Mouse (Mus musculus): Measurements from ENCODE around the gene Bicc1.
"Not testable (repeated sequence)": the region's sequence is repeated elsewhere in the genome, so short reads cannot be mapped to it uniquely, and the experiment has no call there.

Bicc1 gene

DNA sequence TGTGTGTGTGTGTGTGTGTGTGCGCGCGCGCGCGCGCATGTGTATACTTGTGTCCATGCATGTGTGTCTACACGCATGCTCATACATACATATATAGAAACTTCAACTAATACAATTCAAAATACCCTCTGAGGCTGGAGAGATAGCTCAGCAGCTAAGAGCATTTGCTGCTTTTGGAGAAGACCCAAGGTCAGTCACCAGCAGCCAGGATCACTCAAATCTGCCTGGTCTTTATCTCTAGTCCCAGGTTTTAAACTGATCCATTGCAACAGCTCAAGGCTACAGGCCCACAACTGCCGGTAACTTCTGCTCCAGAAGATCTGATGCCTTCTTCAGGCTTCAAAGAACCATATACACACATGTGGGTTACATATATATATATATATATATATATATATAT, 163.4 kb downstream of the Bicc1 start:
- no peak for DNase-seq (ENCODE audit: low spot score in 2 of 2)

DNA sequence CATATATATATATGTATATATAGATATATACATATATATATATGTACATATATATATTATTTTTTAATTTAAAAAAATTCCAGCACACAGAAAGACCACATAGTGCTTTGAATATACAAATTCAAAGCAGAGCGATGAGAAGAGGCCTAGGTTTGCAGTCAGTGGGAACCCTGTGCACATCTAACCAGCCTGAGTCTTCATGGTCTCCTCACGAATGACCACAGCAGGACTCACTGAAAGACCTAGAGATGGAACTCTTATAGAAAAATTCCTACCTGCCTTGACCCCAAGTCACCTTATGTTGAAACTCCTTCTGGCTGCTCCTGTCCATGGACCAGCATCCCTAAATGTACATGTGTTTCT, 165.4 kb downstream of the Bicc1 start:
- DNase-seq (ENCODE audit: low spot score in 2 of 2), result no peak

DNA sequence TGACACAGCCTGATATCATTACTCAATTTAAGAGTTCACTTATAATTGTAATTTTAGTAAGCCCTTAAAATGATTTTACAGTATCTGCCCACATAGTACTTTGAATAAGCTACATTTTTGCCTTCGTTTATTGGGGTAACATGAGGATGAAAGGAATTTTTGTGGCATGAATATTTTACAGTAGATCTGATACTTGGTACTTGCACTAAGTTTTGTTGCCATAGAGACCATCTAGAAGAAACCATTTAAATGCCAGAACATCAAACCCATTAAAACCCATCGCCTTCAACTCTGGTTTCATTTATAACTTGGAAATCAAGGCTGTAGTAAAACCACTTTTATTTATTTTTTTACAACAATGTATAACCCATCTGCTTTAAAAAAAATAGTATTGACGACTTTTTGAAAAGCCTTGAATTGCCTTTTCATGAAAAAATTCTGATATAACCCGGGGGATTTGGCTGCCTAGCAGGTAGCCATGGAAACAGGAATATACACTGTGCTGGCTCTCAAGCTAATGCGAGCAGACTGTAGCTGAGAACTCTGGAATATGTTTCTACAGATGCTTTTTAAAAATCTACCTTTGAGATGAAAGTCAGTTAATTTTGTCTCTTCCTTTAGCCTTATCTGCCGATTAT, 165.9 kb downstream of the Bicc1 start:
- no peak for DNase-seq (ENCODE audit: low spot score in 2 of 2)

GRCm38 (mm10) chr10:70987396-70987795, 172.1 kb downstream of the Bicc1 start:
- no peak for DNase-seq (ENCODE audit: low spot score in 2 of 2)

DNA sequence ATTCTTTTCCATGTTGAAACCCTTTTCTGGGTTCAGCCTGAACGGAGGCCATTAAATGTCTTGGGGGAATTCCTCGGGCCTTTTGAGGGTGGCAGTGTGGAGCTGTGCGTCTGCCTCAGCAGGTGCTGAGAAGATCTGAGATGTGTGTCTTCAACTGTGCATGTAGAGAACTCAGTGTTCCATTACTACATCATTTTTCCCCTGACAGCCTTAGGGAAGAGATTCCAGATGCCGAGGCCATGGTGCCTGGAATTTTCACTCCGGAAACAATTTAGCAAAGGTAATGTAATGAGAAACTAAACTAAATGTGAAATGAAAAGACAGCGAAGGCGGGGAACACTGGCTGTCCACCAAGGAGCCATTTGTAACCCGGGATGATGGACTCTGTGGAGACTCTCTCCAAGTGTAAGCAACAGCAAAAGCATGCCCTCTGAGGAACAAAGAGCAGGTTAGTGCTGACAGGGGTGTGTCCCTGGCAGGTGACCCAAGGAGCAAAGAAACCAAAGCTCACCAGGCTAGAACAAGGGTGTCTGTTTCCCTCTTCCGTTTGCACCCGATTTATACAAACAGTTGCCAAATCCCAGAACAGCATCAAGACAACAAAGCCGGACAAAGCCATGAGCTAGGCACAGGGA, 176.3 kb downstream of the Bicc1 start:
- DNase-seq (ENCODE audit: low spot score in 2 of 2), result no peak

DNA sequence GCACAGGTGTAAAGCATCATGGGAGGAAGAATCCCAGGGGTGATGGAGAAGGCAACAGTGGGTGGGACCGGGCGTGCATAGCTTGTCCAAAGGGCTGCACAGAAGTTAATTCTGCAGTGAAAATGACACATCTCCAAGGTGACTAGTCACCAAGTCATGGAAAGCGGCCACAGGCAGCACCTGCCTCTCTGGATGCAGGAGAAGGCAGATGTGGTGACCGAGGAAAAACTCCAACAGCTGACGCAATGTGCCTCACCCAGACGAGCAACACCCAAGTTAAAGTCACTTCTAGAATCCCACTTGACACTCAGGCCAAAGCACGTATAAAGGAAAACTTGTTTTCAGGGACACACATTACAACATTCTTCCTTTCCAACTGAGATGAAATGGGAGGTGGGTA, 177.3 kb downstream of the Bicc1 start:
- no peak for DNase-seq (ENCODE audit: low spot score in 2 of 2)

DNA sequence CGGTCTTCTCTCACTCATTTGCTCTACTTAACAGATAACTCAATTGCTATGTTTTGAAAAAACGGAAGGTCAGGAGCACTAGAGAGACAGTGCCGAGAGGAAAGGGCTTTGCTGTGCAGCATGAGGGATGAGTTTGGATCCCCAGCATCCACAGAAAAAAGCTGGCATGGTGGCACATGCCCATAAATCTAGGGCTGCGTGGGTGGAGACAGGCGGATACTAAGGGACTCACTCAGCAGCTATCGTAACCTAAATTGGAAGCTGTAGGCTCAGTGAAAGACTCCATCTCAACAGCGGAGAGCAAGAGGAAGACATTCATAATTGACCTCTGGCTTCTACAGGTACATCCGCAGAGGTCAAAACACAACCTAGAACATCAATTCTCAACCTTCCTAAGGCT, 179.8 kb downstream of the Bicc1 start:
- DNase-seq (ENCODE audit: low spot score in 2 of 2), result no peak

GRCm38 (mm10) chr10:70977141-70977540, 182.4 kb downstream of the Bicc1 start:
- DNase-seq (ENCODE audit: low spot score in 2 of 2), result no peak

- DNase-seq (ENCODE audit: low spot score in 2 of 2), result no peak
Measured at GRCm38 (mm10) chr10:70976633-70977032, 182.9 kb downstream of the Bicc1 start.

DNA sequence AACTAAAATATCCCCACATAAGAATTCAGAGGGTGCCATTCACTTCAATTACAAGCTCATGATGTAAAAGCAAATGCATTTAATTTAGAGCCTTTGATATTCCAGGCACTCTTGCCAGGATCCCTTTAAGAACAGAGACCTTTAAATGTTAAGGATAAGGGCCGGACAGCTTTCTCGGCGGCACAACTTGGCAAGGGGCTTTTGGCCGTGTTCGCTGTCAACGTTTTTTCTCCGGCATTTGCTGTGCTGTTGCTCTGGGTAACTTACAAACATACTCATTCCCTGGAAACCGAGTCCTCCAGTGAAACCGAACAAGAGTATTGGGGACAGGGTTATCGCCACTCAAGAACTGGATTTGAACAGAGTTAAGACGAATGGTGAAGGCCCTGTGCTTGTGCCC, 188.3 kb downstream of the Bicc1 start:
- no peak for DNase-seq (ENCODE audit: low spot score in 2 of 2)

DNA sequence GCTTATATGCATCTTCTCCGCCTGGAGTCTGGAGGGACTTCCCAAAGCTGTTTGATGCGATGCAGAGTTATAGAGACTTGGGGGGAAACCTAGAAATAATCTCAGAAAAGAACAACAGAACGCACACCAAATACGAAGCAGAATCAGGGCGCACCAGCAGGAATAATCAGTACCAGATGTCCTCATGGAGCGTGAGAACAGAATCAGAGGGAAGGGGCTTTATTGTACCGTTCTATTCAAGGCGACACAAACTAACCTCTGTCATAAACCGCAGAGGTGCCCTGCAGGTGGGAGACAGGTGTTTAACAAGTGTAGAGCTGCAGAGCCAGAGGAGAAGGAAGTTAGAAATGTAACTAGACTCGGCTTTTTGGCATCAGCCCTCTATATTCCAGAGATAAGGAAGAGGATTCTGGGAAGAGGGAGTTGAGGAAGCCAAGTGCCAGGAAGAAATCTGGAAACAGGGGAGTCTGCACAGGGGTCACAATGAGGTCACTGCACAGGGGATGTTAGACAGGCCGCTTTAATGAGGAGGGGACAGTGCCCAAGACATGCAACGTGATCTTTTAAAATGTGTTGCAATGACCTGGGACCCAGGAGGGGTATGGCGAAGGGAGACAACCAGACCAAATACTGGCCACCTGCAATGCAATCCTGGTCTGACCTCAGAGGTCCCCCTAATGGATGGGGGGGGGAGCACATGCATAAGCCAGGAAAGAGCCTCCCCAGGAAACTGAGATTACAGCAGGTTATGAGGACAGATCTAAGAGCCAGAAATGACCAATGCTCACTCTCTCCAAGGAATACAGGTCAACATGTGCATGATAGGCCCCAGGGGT, 190.4 kb downstream of the Bicc1 start:
- no peak for DNase-seq (ENCODE audit: low spot score in 2 of 2)

DNA sequence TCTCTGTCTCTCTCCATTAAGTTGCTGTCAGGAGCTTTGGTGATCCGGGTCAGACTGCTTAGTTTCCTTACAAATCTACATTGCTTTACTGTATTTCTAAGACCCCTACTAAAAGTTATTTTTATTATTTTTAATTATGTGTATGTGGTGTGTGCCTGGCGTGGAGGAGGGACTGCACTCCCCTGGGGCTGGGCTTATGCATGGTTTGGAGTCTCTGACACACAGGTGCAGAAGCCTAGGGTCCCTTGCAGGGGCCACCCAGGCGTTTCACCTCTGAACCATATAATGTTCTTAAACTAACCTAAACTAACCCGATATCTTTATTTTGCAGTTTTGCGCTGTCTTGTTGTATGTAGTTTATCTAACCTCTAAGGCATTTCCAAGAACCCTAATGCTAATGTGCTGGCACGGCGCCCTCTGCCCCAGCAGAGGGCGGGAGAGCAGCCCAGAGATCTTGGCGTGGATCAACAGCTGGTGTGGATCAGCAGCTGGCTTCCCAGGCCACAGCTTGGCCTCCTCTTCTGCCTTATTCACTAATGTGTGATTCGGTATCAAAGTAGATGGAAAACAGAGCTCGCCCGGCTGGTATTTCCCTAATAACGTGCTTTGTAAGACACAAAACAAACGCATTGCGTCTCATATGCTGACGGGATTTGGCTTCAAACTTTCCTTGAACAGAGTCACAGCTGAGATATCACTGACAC, 192.7 kb downstream of the Bicc1 start:
- DNase-seq (ENCODE audit: low spot score in 2 of 2), result no peak

DNA sequence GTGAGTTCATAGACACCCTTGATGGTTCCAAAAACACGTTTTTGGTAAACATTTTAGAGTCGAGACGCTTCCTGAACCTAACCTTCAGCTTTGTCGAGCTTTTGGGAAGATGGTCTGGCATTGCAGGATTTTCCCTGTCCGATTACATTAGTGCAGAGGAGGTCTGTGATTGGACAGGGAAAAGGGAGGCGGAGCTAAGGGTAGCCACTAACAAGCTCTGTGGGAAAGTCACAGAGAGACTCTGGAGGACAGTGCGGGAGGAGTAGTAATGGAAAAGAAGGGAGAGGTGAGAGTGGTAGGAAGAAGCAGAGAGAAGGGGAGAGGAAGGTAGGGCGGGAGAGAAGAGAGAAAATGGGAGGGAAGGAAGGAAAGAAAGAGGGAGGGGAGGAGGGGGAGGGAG, 194.8 kb downstream of the Bicc1 start:
- DNase-seq (ENCODE audit: low spot score in 2 of 2), result no peak

- DNase-seq (ENCODE audit: low spot score in 2 of 2), result no peak
Measured at GRCm38 (mm10) chr10:70963599-70964193, 195.8 kb downstream of the Bicc1 start.

DNA sequence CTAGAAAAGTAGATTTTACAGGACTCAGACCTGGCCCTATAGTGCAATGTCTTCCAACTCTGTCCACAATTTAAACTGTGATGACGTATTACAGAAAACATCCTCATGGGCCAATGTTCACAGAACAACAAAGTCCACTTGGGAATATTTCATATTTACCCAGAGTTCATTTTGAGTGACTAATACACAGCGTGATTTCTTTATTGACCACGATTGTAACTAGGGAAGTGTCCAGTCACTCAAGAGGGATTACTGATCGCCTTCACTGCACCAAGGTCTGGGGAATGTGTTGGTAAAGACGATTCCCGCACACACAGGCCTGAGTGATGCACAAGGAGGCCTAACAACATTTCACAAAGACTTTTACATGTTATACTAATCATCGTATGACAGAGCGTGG, 197.9 kb downstream of the Bicc1 start:
- DNase-seq (ENCODE audit: low spot score in 2 of 2), result no peak

DNA sequence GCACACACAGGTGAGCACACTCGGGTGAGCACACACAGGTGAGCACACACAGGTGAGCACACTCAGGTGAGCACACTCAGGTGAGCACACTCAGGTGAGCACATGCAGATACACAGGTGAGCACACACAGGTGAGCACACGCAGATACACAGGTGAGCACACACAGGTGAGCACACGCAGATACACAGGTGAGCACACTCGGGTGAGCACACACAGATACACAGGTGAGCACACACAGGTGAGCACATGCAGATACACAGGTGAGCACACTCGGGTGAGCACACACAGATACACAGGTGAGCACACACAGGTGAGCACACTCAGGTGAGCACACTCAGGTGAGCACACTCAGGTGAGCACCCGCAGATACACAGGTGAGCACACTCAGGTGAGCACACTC, 199.1 kb downstream of the Bicc1 start:
- DNase-seq (ENCODE audit: low spot score in 2 of 2), result not testable (repeated sequence)

- DNase-seq (ENCODE audit: low spot score in 2 of 2), result no peak
Measured at GRCm38 (mm10) chr10:70952770-70953147, 206.7 kb downstream of the Bicc1 start.

DNA sequence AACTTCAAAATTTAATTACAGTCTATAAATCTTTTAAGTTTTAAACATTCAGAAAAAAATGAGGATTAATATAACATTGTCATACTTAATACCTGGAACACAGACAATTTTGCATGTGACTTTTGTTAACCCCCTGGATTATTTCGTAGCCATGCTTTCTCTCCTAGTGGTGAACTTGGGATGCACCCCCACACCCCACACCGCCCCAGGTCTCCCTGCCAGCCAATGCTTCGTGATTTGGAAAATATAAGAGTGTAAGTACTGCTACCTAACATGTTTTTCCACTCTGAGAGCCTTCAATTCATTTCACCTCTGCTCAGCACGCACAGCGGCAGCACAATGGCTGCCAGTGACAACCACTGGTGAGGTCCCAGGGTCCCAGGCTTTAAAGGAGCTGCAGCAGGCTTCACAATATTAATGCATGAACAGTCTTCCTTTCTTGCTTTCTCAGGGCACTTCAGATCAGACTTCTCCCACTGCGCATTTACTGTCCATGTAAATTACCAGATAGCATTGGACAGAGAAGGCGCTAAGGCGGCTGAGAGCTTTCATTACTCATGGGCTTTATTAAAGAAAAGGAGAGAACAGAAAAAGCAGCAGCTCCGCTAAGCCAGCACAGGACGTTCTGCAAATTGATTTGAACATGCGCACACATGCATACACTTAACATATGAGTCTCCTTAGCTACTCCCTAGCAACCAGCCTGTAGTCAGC, 207.3 kb downstream of the Bicc1 start:
- DNase-seq (ENCODE audit: low spot score in 2 of 2), result no peak

DNA sequence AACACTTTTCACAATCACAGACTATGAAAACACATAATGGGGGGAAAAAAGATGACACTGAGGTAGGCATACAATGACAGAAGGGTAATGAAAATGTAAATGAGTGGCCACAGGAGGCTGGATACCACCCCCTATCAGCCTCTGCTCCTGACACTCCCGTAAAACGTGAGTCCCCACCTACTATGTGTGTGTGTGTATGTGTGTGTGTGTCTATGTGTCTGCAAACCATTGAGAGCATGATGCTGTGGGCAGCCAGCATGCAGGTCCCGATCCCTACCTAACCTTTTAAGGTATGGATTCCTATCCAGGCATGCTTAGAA, 209.4 kb downstream of the Bicc1 start:
- no peak for DNase-seq (ENCODE audit: low spot score in 2 of 2)

- DNase-seq (ENCODE audit: low spot score in 2 of 2), result no peak
Measured at GRCm38 (mm10) chr10:70949254-70950104, 210.0 kb downstream of the Bicc1 start.

- no peak for DNase-seq (ENCODE audit: low spot score in 2 of 2)
Measured at GRCm38 (mm10) chr10:70948276-70948675, 211.2 kb downstream of the Bicc1 start.
